Mouse (Mus musculus) brain, embryonic 14.5 days (tissue): ENCODE results near the gene Clec4n. TPM values are rescaled to one million over a fixed set of nuclear protein-coding genes. Genes with fewer than 3 reads are reported as not detected.
"Not testable (repeated sequence)": the region's sequence is repeated elsewhere in the genome, so short reads cannot be mapped to it uniquely, and the experiment has no call there.

ENCODE experiments used
- DNase-seq: peaks from one replicate; pipeline ENCODE4 v3.0.0-alpha.2; 2011; ENCODE audit warnings: low read depth
- CTCF ChIP-seq: fragments of 200-500 bp; IDR thresholded peaks from 2 replicates; pipeline ENCODE4 v1.5.1; 2012; ENCODE audit warnings: inconsistent platforms, mild to moderate bottlenecking, moderate library complexity, borderline replicate concordance; ENCODE audit not compliant: insufficient read depth, insufficient read length; ENCODE audit errors: extremely low read depth
- POLR2A ChIP-seq: fragments of 200-500 bp; IDR thresholded peaks from 2 replicates; pipeline ENCODE4 v1.6.1; 2012; ENCODE audit warnings: mild to moderate bottlenecking, inconsistent platforms, borderline replicate concordance; ENCODE audit not compliant: poor library complexity, insufficient read depth, insufficient read length, severe bottlenecking; ENCODE audit errors: extremely low read depth
- polyA plus RNA-seq: library from polyadenylated mRNA; depleted of rRNA; stranded (reverse); fragments of >200 nt; gene quantifications from 2 replicates; pipeline ENCODE4 v1.2.3, GENCODE M21; 2012; rRNA removed

Clec4n gene
- polyA plus RNA-seq, 1 experiment: 0.82 TPM

GRCm38 (mm10) chr6:123259889-123260603 is 30.4 kb downstream of the Clec4n start:
- DNase-seq: no peak
- TF ChIP-seq CTCF (no peak), POLR2A (no peak)

DNA sequence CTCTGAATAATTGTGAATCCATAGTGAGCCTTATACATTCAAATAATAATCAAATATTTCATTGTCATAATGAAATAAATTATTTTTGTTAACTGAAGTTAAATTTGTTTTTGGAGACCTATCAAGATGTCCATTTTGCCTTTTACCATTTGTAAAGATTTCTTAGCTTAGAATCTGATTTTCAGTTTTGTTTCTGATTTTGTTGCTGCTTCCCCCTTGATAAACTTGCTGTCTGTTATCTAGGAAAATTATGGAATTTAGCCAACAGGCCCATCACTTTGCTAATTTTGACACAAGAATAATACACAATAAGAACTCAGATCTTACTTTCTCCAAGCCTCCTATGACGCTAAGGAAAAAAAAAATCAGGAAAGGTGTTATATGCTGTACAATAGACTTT is 31.2 kb downstream of the Clec4n start:
- DNase-seq: no peak
- TF ChIP-seq POLR2A (no peak), CTCF (no peak)

GRCm38 (mm10) chr6:123261555-123262161 is 32.0 kb downstream of the Clec4n start, which contains the start of gene Clec4d:
Gene Clec4d, plus strand, starts transcription at chr6:123262111.
- no peak for DNase-seq
- TF ChIP-seq POLR2A (no peak), CTCF (no peak)

DNA sequence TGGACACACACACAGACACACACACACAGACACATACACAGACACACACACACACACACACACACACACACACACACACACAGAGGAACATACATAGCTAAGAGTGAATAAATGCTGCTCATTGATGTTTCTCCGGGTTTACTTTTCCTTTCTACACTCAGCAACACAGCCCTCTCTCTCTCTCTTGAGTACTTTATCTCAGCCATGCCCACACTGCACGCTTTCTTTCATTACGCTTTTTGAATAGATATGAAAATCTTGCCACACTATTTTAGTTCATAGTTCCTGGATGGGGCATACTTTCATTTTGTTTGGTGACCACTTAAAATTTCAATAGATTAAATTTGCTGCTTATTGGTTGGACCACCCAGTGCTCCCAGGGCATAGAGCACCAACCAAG is 34.6 kb downstream of the Clec4n start:
- TF ChIP-seq CTCF (no peak), POLR2A (no peak)
- DNase-seq: no peak

GRCm38 (mm10) chr6:123265809-123266208 is 36.2 kb downstream of the Clec4n start:
- no peak for TF ChIP-seq POLR2A
- TF ChIP-seq CTCF: no peak
- no peak for DNase-seq

DNA sequence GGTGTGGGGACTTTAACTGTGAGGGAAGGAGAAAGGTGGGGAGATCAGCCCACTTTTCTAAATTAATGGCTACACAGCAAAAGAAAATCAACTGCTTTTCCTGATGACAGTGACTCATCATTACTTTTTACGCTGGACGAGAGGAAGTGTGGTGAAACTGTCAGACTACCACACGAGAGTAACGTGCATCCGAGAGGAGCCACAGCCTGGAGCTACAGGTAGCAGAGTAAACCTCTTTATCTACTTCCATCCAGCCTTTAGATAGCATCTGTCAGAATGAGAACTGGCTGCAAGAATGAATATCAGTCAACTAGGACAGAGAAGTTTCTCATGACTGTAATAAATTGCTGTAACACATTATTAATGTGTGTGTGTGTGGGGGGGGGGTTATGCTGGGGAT is 37.3 kb downstream of the Clec4n start:
- no peak for DNase-seq
- TF ChIP-seq POLR2A: no peak

- TF ChIP-seq POLR2A (no peak), CTCF (no peak)
- no peak for DNase-seq
These were observed 49.8 kb downstream of the Clec4n start for GRCm38 (mm10) chr6:123279443-123279842.

- DNase-seq: no peak
- TF ChIP-seq POLR2A (no peak), CTCF (no peak)
These were observed 56.7 kb downstream of the Clec4n start for GRCm38 (mm10) chr6:123286311-123286710.

- TF ChIP-seq CTCF: no peak
- TF ChIP-seq POLR2A: no peak
These were observed 59.3 kb downstream of the Clec4n start for GRCm38 (mm10) chr6:123288931-123289330.

GRCm38 (mm10) chr6:123289753-123290152 is 60.1 kb downstream of the Clec4n start, which contains the start of gene Clec4e:
Gene Clec4e, minus strand, starts transcription at chr6:123289870.
- TF ChIP-seq CTCF: no peak
- no peak for TF ChIP-seq POLR2A
- no peak for DNase-seq

More at GRCm38 (mm10) chr6:123288931-123289330, 59.3 kb downstream of the Clec4n start:
- no peak for DNase-seq

DNA sequence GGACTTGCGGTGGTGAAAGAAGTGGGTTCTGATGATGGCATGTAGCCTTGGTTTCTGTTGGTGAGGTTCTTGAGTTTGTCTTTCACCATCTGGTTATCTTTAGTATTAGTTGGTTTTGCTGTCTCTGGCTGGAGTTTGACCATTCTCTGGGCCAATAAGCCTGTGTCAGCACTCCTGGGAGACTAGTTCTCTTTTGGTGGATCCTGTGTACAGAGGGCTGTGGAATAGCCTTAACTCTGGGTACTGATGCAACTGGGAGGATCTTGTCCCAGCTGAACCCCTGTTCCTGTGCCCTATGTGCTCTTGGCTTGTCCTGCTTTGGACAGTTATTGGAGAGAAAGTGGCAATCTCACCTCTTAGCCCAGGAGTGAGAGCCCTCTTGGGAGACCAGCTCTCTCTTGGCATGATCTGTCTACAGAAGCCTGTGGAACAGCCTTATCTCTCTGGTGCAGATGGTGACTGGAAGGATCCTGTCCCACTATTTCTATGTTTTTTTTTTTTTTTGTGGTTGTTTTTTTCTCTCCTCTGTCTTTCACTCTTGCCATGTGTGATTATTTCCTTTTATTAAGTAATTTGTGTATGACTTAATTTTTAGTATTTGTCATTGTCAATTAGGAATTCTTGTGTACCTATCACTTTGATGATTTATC is 63.2 kb downstream of the Clec4n start:
- TF ChIP-seq POLR2A (no peak), CTCF (no peak)
- no peak for DNase-seq

DNA sequence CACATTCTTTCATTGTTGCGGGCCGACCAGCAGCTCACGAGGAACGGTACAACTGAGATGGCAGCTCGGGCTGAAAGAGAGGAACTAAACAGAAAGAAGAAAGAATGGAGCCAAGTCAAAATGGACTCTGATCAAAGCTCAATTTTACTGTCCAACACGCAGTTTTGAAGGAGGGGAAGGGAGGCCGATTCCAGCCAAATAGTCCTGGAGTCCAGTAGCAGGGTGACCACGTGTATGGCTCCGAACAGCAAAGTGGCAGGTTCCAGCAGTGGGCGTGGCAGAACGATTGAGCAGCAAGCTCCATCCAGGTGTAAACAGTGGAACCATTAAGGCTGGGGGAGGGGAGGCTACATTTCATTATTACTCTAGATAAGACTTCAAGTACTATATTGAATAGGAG is 63.9 kb downstream of the Clec4n start:
- DNase-seq: not testable (repeated sequence)

Other genes with a start within 250 kb of the Clec4n start
- gene Clec4a4, start 239.5 kb upstream of the Clec4n start, polyA plus RNA-seq: not detected in 2 replicates
- not detected in 2 replicates for gene Clec4b1, start 179.9 kb upstream of the Clec4n start, polyA plus RNA-seq
- gene Clec4a2, start 123.4 kb upstream of the Clec4n start, polyA plus RNA-seq: 0.52 and 0.70 TPM in 2 replicates
- gene Clec4b2, start 57.0 kb upstream of the Clec4n start, polyA plus RNA-seq: not detected in 2 replicates
- gene Clec4d, start 32.3 kb downstream of the Clec4n start, polyA plus RNA-seq: 0.15 TPM in 1 of 2 replicates, not detected in the other
- gene Clec4e, start 60.0 kb downstream of the Clec4n start, polyA plus RNA-seq: not detected in 2 replicates
- gene Vmn2r19, start 78.5 kb downstream of the Clec4n start, polyA plus RNA-seq: not detected in 2 replicates
- not detected in 2 replicates for gene Vmn2r20, start 188.3 kb downstream of the Clec4n start, polyA plus RNA-seq